Comparison of ENCODE assay signal across 7 mouse cellular contexts in the genomic region with DNA sequence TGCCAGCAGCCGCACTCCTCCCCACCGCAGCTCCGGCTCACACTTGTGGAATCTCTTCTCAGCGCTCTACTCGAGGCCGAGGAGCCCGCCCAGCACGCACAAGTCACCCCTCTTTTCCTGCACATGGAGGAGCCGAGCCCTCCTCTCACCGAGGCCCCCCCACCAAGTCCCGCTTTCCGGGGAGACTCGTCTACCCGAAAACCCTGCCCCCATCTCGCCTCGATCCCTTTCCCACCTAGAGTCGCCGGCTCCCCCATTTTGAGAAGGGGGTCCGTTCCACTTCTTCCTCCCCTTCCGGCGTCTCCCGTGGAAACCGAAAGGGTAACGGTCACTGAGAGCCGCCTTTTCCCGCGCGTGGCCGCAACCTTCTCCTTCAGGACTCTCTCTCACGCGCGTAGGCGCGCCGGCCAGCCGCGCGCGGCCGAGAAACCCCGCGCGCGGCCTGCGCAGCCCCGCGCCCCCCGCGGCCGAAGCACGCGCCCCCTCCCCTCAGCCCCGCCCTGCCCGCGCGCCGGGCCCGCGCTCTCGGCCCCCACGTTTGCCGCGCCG. TPM values are rescaled to one million over a fixed set of nuclear protein-coding genes. Genes with fewer than 3 reads are reported as not detected.
DNase-seq lines count a peak whose midpoint lies in the region; ATAC-seq and TF ChIP-seq lines count a peak whose summit lies in the region.

No protein-coding gene starts in this region.

- WGBS in intestine, embryonic 15.5 days, result 24% methylated on average over 62 of the region's 64 CpGs
- WGBS in lung, postnatal 0 days, result 16% methylated on average over 59 of the region's 64 CpGs

- H3K4me1 ChIP-seq in erythroblast, embryonic 14.5 days (ENCODE audit: control insufficient read depth), result peaks cover 30% of the 10 kb centered on the region
- H3K4me1 ChIP-seq in intestine, embryonic 15.5 days (replicated peaks), result no peaks in the 10 kb centered on the region
- H3K4me1 ChIP-seq in lung, postnatal 0 days (ENCODE audit: insufficient read depth, low read depth, low read length), result no peaks in the 10 kb centered on the region

- peak overlapping the region; percentile 91 for H3K4me3 ChIP-seq in erythroblast, embryonic 14.5 days (replicated peaks)
- peak overlapping the region; percentile 56 for H3K4me3 ChIP-seq in intestine, embryonic 15.5 days (replicated peaks)
- H3K4me3 ChIP-seq in lung, postnatal 0 days (ENCODE audit: low read depth, low read length), result peak overlapping the region; percentile 59

- DNase-seq in ovary, postnatal 10 days (ENCODE audit: low spot score), result peak; percentile 2
- DNase-seq in ovary, adult 18-20 months (ENCODE audit: low spot score), result no peak
- peak; percentile 60 for DNase-seq in adrenal gland, postnatal 14 days
- DNase-seq in lung, postnatal 0 days (ENCODE audit: low spot score), result peak; percentile 57
- DNase-seq in spleen, adult 12 weeks (ENCODE audit: low spot score), result peak; percentile 15

- H3K9me3 ChIP-seq in erythroblast, embryonic 14.5 days (ENCODE audit: control insufficient read depth, low read length), result 0 out of 2 replicates have a peak, but pooled peaks cover 2% of the 10 kb centered on the region
- no peaks in the 10 kb centered on the region for H3K9me3 ChIP-seq in intestine, embryonic 15.5 days
- no peaks in the 10 kb centered on the region for H3K9me3 ChIP-seq in lung, postnatal 0 days (ENCODE audit: low read length)

- H3K36me3 ChIP-seq in erythroblast, embryonic 14.5 days (ENCODE audit: control insufficient read depth), result peaks cover 38% of the 10 kb centered on the region
- H3K36me3 ChIP-seq in intestine, embryonic 15.5 days, result no peaks in the 10 kb centered on the region
- no peaks in the 10 kb centered on the region for H3K36me3 ChIP-seq in lung, postnatal 0 days (ENCODE audit: insufficient read depth, low read length)

- peak overlapping the region; percentile 66 for H3K9ac ChIP-seq in intestine, embryonic 15.5 days
- H3K9ac ChIP-seq in lung, postnatal 0 days (replicated peaks; ENCODE audit: low read depth), result peak overlapping the region; percentile 23; the same call in 1 of the 2 replicates

- TF ChIP-seq CTCF in lung, postnatal 0 days (IDR thresholded peaks at IDR 0.05), result no peak

- H3K27me3 ChIP-seq in erythroblast, embryonic 14.5 days (ENCODE audit: control insufficient read depth), result no peaks in the 10 kb centered on the region
- no peaks in the 10 kb centered on the region for H3K27me3 ChIP-seq in intestine, embryonic 15.5 days (replicated peaks)
- no peaks in the 10 kb centered on the region for H3K27me3 ChIP-seq in lung, postnatal 0 days (replicated peaks; ENCODE audit: insufficient read depth, low read length)

- ATAC-seq in intestine, embryonic 15.5 days, result peak; percentile 29
- ATAC-seq in lung, postnatal 0 days, result peak; percentile 38

- no peak for TF ChIP-seq EP300 in lung, postnatal 0 days (IDR thresholded peaks at IDR 0.05)

- H3K4me2 ChIP-seq in intestine, embryonic 15.5 days (replicated peaks), result peak overlapping the region; percentile 46
- H3K4me2 ChIP-seq in lung, postnatal 0 days (replicated peaks; ENCODE audit: low read depth, low read length), result peak overlapping the region; percentile 55

- peak overlapping the region; percentile 85 for H3K27ac ChIP-seq in intestine, embryonic 15.5 days
- H3K27ac ChIP-seq in lung, postnatal 0 days (ENCODE audit: low read length), result peak overlapping the region; percentile 74

RNA-seq across cellular contexts. Expression of gene Suv39h1, which starts 0.6 kb away (rescaled TPM):
- total RNA-seq in adrenal gland, postnatal 14 days (2021), result 16.7 and 17.5 TPM in 2 replicates
- 1.1 and 1.5 TPM in 2 replicates for polyA plus RNA-seq in erythroblast, embryonic 14.5 days (2012)
- polyA plus RNA-seq in intestine, embryonic 15.5 days (2015; fragmentation: Nextera tagmentation; extraction: Ambion mirVana), result 47.5 and 53.3 TPM in 2 replicates
- polyA plus RNA-seq in lung, postnatal 0 days (2015; fragmentation: Nextera tagmentation; extraction: Ambion mirVana), result 13.2 and 13.6 TPM in 2 replicates

RNA-seq across cellular contexts. Expression of gene Was, which starts 16.3 kb away (rescaled TPM):
- total RNA-seq in adrenal gland, postnatal 14 days (2021), result 1.9 and 6.8 TPM in 2 replicates
- polyA plus RNA-seq in erythroblast, embryonic 14.5 days (2012), result 2.2 and 2.8 TPM in 2 replicates
- polyA plus RNA-seq in intestine, embryonic 15.5 days (2015; fragmentation: Nextera tagmentation; extraction: Ambion mirVana), result 0.57 and 0.62 TPM in 2 replicates
- polyA plus RNA-seq in lung, postnatal 0 days (2015; fragmentation: Nextera tagmentation; extraction: Ambion mirVana), result 0.90 and 1.2 TPM in 2 replicates

RNA-seq across cellular contexts. Expression of gene Glod5, which starts 55.7 kb away (rescaled TPM):
- not detected in 2 replicates for total RNA-seq in adrenal gland, postnatal 14 days (2021)
- polyA plus RNA-seq in erythroblast, embryonic 14.5 days (2012), result not detected in 2 replicates
- 3.6 and 3.8 TPM in 2 replicates for polyA plus RNA-seq in intestine, embryonic 15.5 days (2015; fragmentation: Nextera tagmentation; extraction: Ambion mirVana)
- polyA plus RNA-seq in lung, postnatal 0 days (2015; fragmentation: Nextera tagmentation; extraction: Ambion mirVana), result 0.68 TPM in 1 of 2 replicates, not detected in the other

RNA-seq across cellular contexts. Expression of gene Wdr13, which starts 58.7 kb away (rescaled TPM):
- 51.0 and 54.3 TPM in 2 replicates for total RNA-seq in adrenal gland, postnatal 14 days (2021)
- polyA plus RNA-seq in erythroblast, embryonic 14.5 days (2012), result 0.95 and 1.1 TPM in 2 replicates
- polyA plus RNA-seq in intestine, embryonic 15.5 days (2015; fragmentation: Nextera tagmentation; extraction: Ambion mirVana), result 21.4 and 21.7 TPM in 2 replicates
- 18.4 and 18.9 TPM in 2 replicates for polyA plus RNA-seq in lung, postnatal 0 days (2015; fragmentation: Nextera tagmentation; extraction: Ambion mirVana)
